Mouse (Mus musculus): ENCODE data around the gene Cyp19a1.

- TF ChIP-seq TAL1 (IDR thresholded peaks at IDR 0.05; ENCODE audit: low read length) (no peak), GATA1 (IDR thresholded peaks at IDR 0.05; ENCODE audit: low read length) (no peak)
Measured at GRCm38 (mm10) chr9:54316363-54316762, 48.5 kb upstream of the Cyp19a1 start.
